Comparison of ENCODE assay signal across 8 mouse cellular contexts in the genomic region with DNA sequence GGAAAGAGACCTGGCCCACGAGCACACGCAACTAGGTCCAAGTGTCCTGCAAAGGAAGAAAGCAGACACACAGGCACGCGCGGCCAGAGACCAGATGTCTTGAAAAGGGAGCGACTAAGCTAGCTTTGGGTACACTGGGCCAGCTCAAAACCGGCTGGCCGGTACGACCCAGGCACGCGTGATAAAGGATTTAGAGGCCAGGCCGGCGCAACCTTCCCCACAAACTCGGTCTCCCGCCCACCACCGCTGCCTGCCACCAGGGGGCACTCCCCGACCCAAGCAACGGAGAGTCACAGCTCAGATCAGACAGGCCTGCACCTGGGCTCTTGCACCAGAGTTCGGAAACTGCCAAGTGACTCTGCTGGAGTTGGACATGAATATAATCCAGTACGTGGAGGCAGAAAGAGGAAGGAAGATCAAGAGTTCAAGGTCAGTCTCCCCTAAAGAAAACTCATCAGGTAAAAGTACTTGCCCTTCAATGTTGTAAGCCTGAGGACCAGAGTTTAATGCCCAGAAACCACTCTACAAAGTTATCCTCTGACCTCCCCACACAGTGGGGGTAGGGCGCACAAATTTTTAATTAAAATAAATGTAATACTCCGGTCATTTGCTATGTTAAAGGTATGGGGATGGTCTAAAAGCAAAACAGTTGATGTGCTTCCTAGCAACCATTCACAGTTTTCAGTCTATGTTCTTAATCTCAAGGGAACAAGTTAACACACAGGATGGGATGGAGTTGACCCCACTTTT. TPM values are rescaled to one million over a fixed set of nuclear protein-coding genes. Genes with fewer than 3 reads are reported as not detected.
A peak's percentile ranks its signal among the peaks of the same experiment; 100 is the strongest.
DNase-seq lines count a peak whose midpoint lies in the region; ATAC-seq and TF ChIP-seq lines count a peak whose summit lies in the region.

No protein-coding gene starts in this region.

- no peaks in the 10 kb centered on the region for H3K9me3 ChIP-seq in heart, embryonic 10.5 days
- H3K9me3 ChIP-seq in kidney, embryonic 15.5 days (replicated peaks): no peaks in the 10 kb centered on the region

- peak; percentile 87 for ATAC-seq in kidney, embryonic 15.5 days (replicated peaks; ENCODE audit: low FRiP score)
- peak; percentile 83 for ATAC-seq in monocyte, adult 5-6 weeks (replicated peaks; ENCODE audit: insufficient number of reproducible peaks, low FRiP score, low TSS enrichment, poor library complexity, severe bottlenecking)

- H3K9ac ChIP-seq in kidney, embryonic 15.5 days: peak overlapping the region; percentile 62
- peak overlapping the region; percentile 80 for H3K9ac ChIP-seq in liver, adult 2 months (ENCODE audit: low read depth, low read length)

- TF ChIP-seq POLR2A in bone marrow macrophage, adult 2 months (IDR thresholded peaks at IDR 0.05; ENCODE audit: borderline replicate concordance, low read depth, low read length): no peak
- no peak; the same call in 1 of the 2 replicates for TF ChIP-seq POLR2A in embryonic fibroblast, embryonic 13.5 days (IDR thresholded peaks at IDR 0.05; ENCODE audit: low read depth, low read length)
- no peak for TF ChIP-seq POLR2A in liver, adult 2 months (IDR thresholded peaks at IDR 0.05; ENCODE audit: extremely low read depth, insufficient read depth, low read length)

- H3K4me3 ChIP-seq in bone marrow macrophage, adult 2 months (ENCODE audit: insufficient read depth, low read length): peak overlapping the region; percentile 77
- peak overlapping the region; percentile 49 for H3K4me3 ChIP-seq in embryonic fibroblast, embryonic 13.5 days (ENCODE audit: insufficient read depth, low read length)
- peak overlapping the region; percentile 67 for H3K4me3 ChIP-seq in heart, embryonic 10.5 days
- H3K4me3 ChIP-seq in kidney, embryonic 15.5 days (replicated peaks): peak overlapping the region; percentile 64
- H3K4me3 ChIP-seq in liver, adult 2 months (ENCODE audit: insufficient read depth, low read depth, low read length): peak overlapping the region; percentile 85

- peak; percentile 96 to 97 for DNase-seq in B cell, adult 2 months
- peak; percentile 94 for DNase-seq in heart, embryonic 10.5 days (ENCODE audit: low spot score)
- DNase-seq in liver, adult 2 months (ENCODE audit: extremely low read depth, low read depth, low spot score): peak; percentile 90
- peak; percentile 85 to 86 for DNase-seq in spleen, postnatal 36 days (ENCODE audit: low spot score in 2 of 2)

- peak; percentile 89 for TF ChIP-seq CTCF in bone marrow macrophage, adult 2 months (IDR thresholded peaks at IDR 0.05; ENCODE audit: low read depth, low read length)
- TF ChIP-seq CTCF in embryonic fibroblast, embryonic 13.5 days (IDR thresholded peaks at IDR 0.05; ENCODE audit: borderline replicate concordance, insufficient read depth, low read length): peak; percentile 94
- peak; percentile 91 for TF ChIP-seq CTCF in liver, adult 2 months (IDR thresholded peaks at IDR 0.05; ENCODE audit: low read depth, low read length)

- 8% methylated on average over 22 of the region's 22 CpGs for WGBS in heart, embryonic 10.5 days
- WGBS in kidney, embryonic 15.5 days: 7% methylated on average over 22 of the region's 22 CpGs
- WGBS in liver, adult 2 months: 4% methylated on average over 22 of the region's 22 CpGs

- H3K27me3 ChIP-seq in heart, embryonic 10.5 days (ENCODE audit: insufficient read depth, poor library complexity, severe bottlenecking): no peaks in the 10 kb centered on the region
- H3K27me3 ChIP-seq in kidney, embryonic 15.5 days: no peaks in the 10 kb centered on the region
- H3K27me3 ChIP-seq in liver, adult 2 months (ENCODE audit: control insufficient read depth, insufficient read depth, low read length): no peaks in the 10 kb centered on the region

- H3K36me3 ChIP-seq in heart, embryonic 10.5 days: peaks cover 2% of the 10 kb centered on the region; the same call in 1 of the 2 replicates
- H3K36me3 ChIP-seq in kidney, embryonic 15.5 days: no peaks in the 10 kb centered on the region
- peaks cover 7% of the 10 kb centered on the region; the same call in 1 of the 2 replicates for H3K36me3 ChIP-seq in liver, adult 2 months (ENCODE audit: control insufficient read depth, insufficient read depth, low read length)

- H3K79me2 ChIP-seq in liver, adult 2 months (ENCODE audit: control insufficient read depth, insufficient read depth, low read length): no peaks in the 10 kb centered on the region; the same call in 1 of the 2 replicates

- H3K27ac ChIP-seq in bone marrow macrophage, adult 2 months (ENCODE audit: insufficient read depth, low read depth, low read length): peak overlapping the region; percentile 84
- H3K27ac ChIP-seq in embryonic fibroblast, embryonic 13.5 days (ENCODE audit: insufficient read depth, low read length): no peak overlapping the region
- H3K27ac ChIP-seq in heart, embryonic 10.5 days: peak overlapping the region; percentile 86
- peak overlapping the region; percentile 58; the same call in 1 of the 2 replicates for H3K27ac ChIP-seq in kidney, embryonic 15.5 days
- H3K27ac ChIP-seq in liver, adult 2 months (replicated peaks; ENCODE audit: insufficient read depth, low read depth, low read length): peak overlapping the region; percentile 98

- H3K4me1 ChIP-seq in bone marrow macrophage, adult 2 months (ENCODE audit: control insufficient read depth, insufficient read depth, low read length): peaks cover 19% of the 10 kb centered on the region
- H3K4me1 ChIP-seq in embryonic fibroblast, embryonic 13.5 days (ENCODE audit: control insufficient read depth, insufficient read depth, low read length): no peaks in the 10 kb centered on the region; the same call in 1 of the 2 replicates
- peaks cover 22% of the 10 kb centered on the region for H3K4me1 ChIP-seq in heart, embryonic 10.5 days
- H3K4me1 ChIP-seq in kidney, embryonic 15.5 days: peaks cover 15% of the 10 kb centered on the region
- peaks cover 13% of the 10 kb centered on the region for H3K4me1 ChIP-seq in liver, adult 2 months (ENCODE audit: control insufficient read depth, insufficient read depth, low read length)

- peak overlapping the region; percentile 93 for H3K4me2 ChIP-seq in kidney, embryonic 15.5 days

RNA-seq across cellular contexts. Expression of a gene that starts 26.1 kb away (rescaled TPM):
- polyA plus RNA-seq in bone marrow macrophage, adult 2 months (2012; ENCODE audit: insufficient read depth, insufficient read length, missing spikeins): 9.2 and 9.3 TPM in 2 replicates
- 18.5 and 20.1 TPM in 2 replicates for polyA plus RNA-seq in embryonic fibroblast, embryonic 13.5 days (2011; ENCODE audit: insufficient read length, low read depth, missing spikeins)
- polyA plus RNA-seq in heart, embryonic 10.5 days (2016; fragmentation: Nextera tagmentation; extraction: Ambion mirVana): 23.7 and 26.8 TPM in 2 replicates
- 14.8 and 17.5 TPM in 2 replicates for polyA plus RNA-seq in kidney, embryonic 15.5 days (2015; fragmentation: Nextera tagmentation; extraction: Ambion mirVana)
- 31.7 and 35.8 TPM in 2 replicates for total RNA-seq in liver, adult 2 months (2014; rRNA removed)
- 6.7 and 7.6 TPM in 2 replicates for polyA plus RNA-seq in liver, adult 2 months (2012; rRNA removed)
- total RNA-seq in monocyte, adult 5-6 weeks (2017): 6.2 to 17.5 TPM (median 8.9 TPM) in 3 replicates
